Mouse (Mus musculus) embryonic fibroblast, embryonic 13.5 days (primary cell): ENCODE data around the gene Gli3. TPM values are rescaled to one million over a fixed set of nuclear protein-coding genes. Genes with fewer than 3 reads are reported as not detected.

Experiments used
- H3K27ac ChIP-seq: 2 replicates; pipeline ENCODE4 v1.5.1; 2012; ENCODE audit warnings: low read length, control low read depth, inconsistent platforms; ENCODE audit not compliant: insufficient read depth
- H3K4me1 ChIP-seq: 2 replicates; pipeline ENCODE4 v1.6.1; 2011; ENCODE audit warnings: low read length; ENCODE audit not compliant: control insufficient read depth, insufficient read depth
- H3K4me3 ChIP-seq: 2 replicates; pipeline ENCODE4 v1.5.1; 2011; ENCODE audit warnings: mild to moderate bottlenecking, control low read depth, low read length; ENCODE audit not compliant: insufficient read depth
- CTCF ChIP-seq: IDR thresholded peaks from 2 replicates; pipeline ENCODE4 v1.5.1; 2011; ENCODE audit warnings: mild to moderate bottlenecking, control low read depth, low read length, moderate library complexity, borderline replicate concordance; ENCODE audit not compliant: insufficient read depth
- POLR2A ChIP-seq: IDR thresholded peaks from 2 replicates; pipeline ENCODE4 v1.6.1; 2011; ENCODE audit warnings: low read depth, mild to moderate bottlenecking, control low read depth, low read length, moderate library complexity
- polyA plus RNA-seq: library from polyadenylated mRNA; stranded (reverse); fragments of >200 nt; gene quantifications from 2 replicates; pipeline ENCODE4 v1.2.4, GENCODE M21; 2011; ENCODE audit warnings: low read depth; ENCODE audit not compliant: missing spikeins, insufficient read length

The Gli3 gene
- polyA plus RNA-seq, 1 experiment = 64.3 TPM

GRCm38 (mm10) chr13:15461926-15462325, 1.1 kb upstream of the Gli3 start:
- peak; percentile 17; the same call in 1 of the 2 replicates for TF ChIP-seq POLR2A
- TF ChIP-seq CTCF = no peak
- H3K27ac ChIP-seq = peak overlapping the region; percentile 76
- H3K4me3 ChIP-seq = peak overlapping the region; percentile 81

DNA sequence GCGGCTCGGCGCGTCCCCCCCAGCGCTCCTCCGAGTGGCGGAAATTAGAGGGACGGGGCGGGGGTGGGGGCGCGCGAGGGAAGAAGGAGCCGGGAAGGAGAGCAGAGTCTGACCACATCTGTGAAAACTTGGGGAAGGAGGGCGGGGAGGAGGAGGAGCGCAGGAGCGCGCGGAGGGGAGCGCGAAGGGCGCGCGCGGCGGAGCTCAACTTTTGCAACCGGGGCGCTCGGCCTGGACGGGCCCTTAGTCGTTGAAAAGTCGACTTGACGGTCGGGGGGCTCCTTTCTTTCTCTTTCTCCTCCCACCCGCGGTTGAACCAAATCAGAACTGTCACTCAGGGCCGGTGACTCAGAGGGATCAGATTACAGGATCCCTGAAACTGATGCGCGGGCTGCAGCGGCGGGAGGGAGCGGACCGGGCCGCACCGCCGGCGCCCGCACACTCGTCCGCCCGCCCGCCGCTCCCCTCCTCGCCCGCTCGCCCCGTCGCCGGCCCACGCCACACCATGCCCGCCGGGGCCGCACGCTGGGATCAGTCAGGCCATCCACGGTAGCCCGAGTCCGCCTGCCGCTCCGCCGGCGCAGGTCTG, 551 bp downstream of the Gli3 start:
- H3K4me3 ChIP-seq = peak overlapping the region; percentile 81
- TF ChIP-seq CTCF (no peak), POLR2A (peak; percentile 40; the same call in 1 of the 2 replicates)
- peak overlapping the region; percentile 96 for H3K27ac ChIP-seq
- peaks cover 9% of the 10 kb centered on the region; the same call in 1 of the 2 replicates for H3K4me1 ChIP-seq

More at GRCm38 (mm10) chr13:15461926-15462325, 1.1 kb upstream of the Gli3 start:
- H3K4me1 ChIP-seq = peaks cover 5% of the 10 kb centered on the region; the same call in 1 of the 2 replicates

- H3K27ac ChIP-seq = peak overlapping the region; percentile 96
- peaks cover 9% of the 10 kb centered on the region; the same call in 1 of the 2 replicates for H3K4me1 ChIP-seq
- peak overlapping the region; percentile 81 for H3K4me3 ChIP-seq
- TF ChIP-seq POLR2A = 0 out of 2 replicates have a peak, but pooled peaks have one; percentile 23
- TF ChIP-seq CTCF = no peak
Observed at GRCm38 (mm10) chr13:15464081-15464526, 1.1 kb downstream of the Gli3 start.

DNA sequence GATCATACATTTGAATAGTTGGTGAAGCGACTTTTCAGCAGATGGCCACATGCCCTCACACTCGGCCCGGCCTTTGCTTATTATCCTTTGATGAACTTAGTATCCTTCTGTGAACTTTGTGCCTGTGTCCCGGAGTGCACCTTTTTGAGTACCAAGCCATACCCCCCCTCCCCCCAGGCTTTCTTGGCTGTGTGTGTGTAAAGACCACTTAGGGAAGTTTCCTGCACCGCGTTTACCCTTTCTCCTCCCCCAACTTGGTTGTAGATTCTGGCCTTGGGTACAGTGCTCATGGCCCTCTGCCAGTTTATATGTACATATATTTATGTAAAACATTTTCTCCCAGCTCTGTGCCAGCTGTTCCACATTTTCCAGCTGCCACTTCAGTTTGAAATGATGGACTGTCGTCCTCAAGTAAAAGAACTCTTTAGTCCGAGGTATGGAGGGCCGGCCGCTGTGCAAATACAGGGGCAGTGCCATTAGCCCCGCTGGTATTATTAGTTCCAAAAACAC, 1.8 kb downstream of the Gli3 start:
- Histone ChIP-seq H3K27ac (peak overlapping the region; percentile 96), H3K4me1 (peaks cover 9% of the 10 kb centered on the region; the same call in 1 of the 2 replicates), H3K4me3 (peak overlapping the region; percentile 81)
- peak; percentile 26; the same call in 1 of the 2 replicates for TF ChIP-seq POLR2A
- TF ChIP-seq CTCF = no peak

DNA sequence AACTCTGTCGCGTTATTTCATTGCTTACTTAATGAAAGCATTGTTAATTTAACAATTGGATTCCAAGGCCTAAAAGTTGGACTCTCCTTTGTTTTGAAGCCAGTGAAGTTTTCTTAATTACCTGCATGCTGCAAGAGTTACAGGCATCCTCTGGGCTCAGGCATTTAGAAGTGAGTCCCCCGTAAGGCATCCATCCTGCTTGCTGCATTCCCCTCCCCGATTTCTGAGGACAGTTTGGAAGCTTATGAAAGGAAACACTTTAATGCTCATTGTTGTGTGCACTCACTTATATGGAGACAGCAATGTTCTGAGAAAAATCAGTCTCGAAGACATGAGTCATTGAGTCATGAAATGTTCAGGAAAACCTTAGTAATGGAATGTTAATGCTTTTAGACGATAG, 3.5 kb downstream of the Gli3 start:
- Histone ChIP-seq H3K4me1 (peaks cover 4% of the 10 kb centered on the region; the same call in 1 of the 2 replicates), H3K4me3 (peak overlapping the region; percentile 37), H3K27ac (peak overlapping the region; percentile 78)
- TF ChIP-seq POLR2A (no peak), CTCF (no peak)

DNA sequence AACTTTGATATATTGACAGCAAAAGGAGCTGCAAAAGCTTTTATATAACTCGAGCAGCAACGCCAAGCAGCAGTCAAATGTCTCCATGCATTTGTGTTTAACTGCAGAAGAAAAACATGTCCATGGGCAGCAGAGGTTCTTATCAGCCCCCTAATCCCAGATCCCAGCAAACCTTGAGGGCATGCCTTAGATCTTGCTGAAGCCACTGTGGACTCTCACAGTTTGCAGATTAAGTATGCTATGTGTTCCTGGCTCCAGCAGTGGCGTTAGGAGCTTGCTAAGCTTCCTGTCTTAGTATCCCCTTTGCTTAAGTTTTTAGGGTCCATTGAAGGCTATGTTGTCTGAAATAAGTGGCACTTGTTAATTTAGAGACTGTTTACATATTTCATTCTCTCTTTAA, 4.4 kb downstream of the Gli3 start:
- H3K4me3 ChIP-seq = peak overlapping the region; percentile 21; the same call in 1 of the 2 replicates
- H3K4me1 ChIP-seq = peaks cover 3% of the 10 kb centered on the region; the same call in 1 of the 2 replicates
- H3K27ac ChIP-seq = peak overlapping the region; percentile 78
- TF ChIP-seq CTCF (no peak), POLR2A (no peak)

DNA sequence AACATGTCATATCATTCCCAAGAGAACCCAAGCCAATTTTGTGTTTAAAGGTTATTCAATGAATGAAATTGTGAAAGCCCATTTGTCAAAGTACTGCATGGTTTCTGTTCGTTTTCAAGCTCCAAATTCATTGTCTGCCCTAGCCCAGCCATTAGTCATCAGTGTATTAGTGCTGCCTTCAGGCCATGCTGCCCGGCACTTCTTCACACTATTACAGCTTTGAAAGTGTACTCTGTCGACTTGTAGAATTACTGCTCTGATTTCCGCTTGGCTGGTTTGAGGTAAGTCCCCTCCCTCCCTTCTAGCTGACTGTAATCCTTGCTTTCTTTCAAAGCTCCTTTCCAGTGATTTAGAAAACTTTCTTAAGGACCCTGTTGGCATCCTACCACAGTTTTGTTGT, 5.4 kb downstream of the Gli3 start:
- Histone ChIP-seq H3K4me3 (no peak overlapping the region), H3K27ac (peak overlapping the region; percentile 12; the same call in 1 of the 2 replicates), H3K4me1 (peaks cover 3% of the 10 kb centered on the region; the same call in 1 of the 2 replicates)
- no peak for TF ChIP-seq POLR2A
- no peak for TF ChIP-seq CTCF

DNA sequence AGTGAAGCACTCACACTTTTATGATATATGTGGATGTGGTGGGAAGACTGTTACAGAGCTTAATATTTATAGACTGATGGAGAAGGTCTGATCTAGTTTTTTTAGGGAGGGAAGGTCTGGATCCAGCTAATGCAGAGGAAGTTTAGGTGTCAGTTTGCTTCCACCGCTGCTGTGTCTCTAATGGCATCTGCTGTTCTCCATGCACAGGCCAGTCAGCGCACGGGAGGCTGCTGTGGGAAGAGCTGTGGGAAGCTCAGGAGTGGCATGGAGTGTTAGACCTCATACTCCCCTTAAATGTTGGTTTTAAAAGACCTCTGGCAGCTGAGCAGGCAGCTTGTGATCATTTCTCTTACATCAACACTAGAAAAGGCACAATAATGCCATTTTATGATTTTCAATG, 7.0 kb downstream of the Gli3 start:
- Histone ChIP-seq H3K27ac (no peak overlapping the region), H3K4me3 (no peak overlapping the region), H3K4me1 (peaks cover 3% of the 10 kb centered on the region; the same call in 1 of the 2 replicates)
- no peak for TF ChIP-seq CTCF
- TF ChIP-seq POLR2A = no peak

DNA sequence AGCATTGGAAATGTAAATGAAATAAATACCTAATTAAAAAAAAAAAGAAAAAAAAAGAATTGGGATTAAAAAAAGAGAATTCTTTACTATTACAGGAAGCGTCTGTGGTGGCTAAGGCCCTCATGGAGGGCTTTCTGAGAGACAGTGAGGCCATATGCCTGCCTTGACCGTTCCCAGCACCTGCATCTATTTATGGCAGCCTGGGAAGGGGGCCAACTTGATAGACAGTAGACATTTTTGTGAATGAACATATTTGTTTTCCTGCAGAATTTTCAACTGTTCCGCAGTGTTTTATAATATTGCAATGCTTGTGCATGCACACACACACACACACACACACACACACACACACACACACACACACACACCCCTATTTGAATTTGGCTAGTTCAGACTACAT, 9.7 kb downstream of the Gli3 start:
- TF ChIP-seq CTCF = no peak
- no peak for TF ChIP-seq POLR2A
- Histone ChIP-seq H3K4me1 (no peaks in the 10 kb centered on the region; the same call in 1 of the 2 replicates), H3K4me3 (no peak overlapping the region), H3K27ac (no peak overlapping the region)

DNA sequence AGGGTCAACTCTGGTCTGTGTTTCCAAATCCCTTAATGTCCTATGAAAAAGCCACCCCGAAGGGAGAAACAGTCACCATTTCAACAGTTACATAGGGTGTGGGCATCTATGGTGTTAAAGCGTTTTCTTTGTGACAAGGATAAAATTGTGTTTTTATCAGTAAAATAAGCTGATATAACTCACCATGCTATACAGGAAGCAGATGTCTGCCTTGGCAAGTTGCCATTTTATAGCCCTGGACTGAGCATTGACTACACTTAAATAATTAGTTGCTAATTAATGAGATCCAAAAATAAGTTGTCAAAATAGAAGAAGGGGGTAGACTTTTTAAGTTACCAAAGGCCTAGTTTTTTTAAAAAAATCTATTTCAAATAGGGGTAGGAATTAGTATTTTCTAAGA, 11.4 kb downstream of the Gli3 start:
- Histone ChIP-seq H3K4me1 (no peaks in the 10 kb centered on the region), H3K27ac (no peak overlapping the region), H3K4me3 (no peak overlapping the region)
- TF ChIP-seq CTCF (no peak), POLR2A (no peak)
